Mouse (Mus musculus) lung, postnatal 0 days (tissue): ENCODE results near the gene Gm17490. TPM values are rescaled to one million over a fixed set of nuclear protein-coding genes. Genes with fewer than 3 reads are reported as not detected.

Source experiments
- ATAC-seq: fragments of 200-750 bp; cut with Nextera tagmentation; 2 replicates; pipeline ENCODE4 v1.8.0; 2017; ENCODE audit warnings: moderate library complexity
- DNase-seq: peaks from one replicate; pipeline ENCODE4 v3.0.0-alpha.2; 2016; ENCODE audit warnings: low spot score
- H3K27ac ChIP-seq: fragments of 300-500 bp; sonication (generic); 2 replicates; pipeline ENCODE4 v1.5.1; 2014; ENCODE audit warnings: antibody characterized with exemption, mild to moderate bottlenecking, low read length, mixed read lengths
- H3K27me3 ChIP-seq: fragments of 300-500 bp; sonication (generic); replicated peaks from 2 replicates; pipeline ENCODE4 v1.6.1; 2014; ENCODE audit warnings: low read length, mixed read lengths; ENCODE audit not compliant: insufficient read depth
- H3K36me3 ChIP-seq: fragments of 300-500 bp; sonication (generic); 2 replicates; pipeline ENCODE4 v1.6.1; 2014; ENCODE audit warnings: low read length, mixed read lengths; ENCODE audit not compliant: insufficient read depth
- H3K4me1 ChIP-seq: fragments of 300-500 bp; sonication (generic); 2 replicates; pipeline ENCODE4 v1.6.1; 2014; ENCODE audit warnings: antibody characterized with exemption, low read depth, low read length, mixed read lengths; ENCODE audit not compliant: insufficient read depth
- H3K4me2 ChIP-seq: fragments of 300-500 bp; sonication (generic); replicated peaks from 2 replicates; pipeline ENCODE4 v1.6.1; 2014; ENCODE audit warnings: low read depth, mild to moderate bottlenecking, low read length, moderate library complexity, mixed read lengths
- H3K4me3 ChIP-seq: fragments of 300-500 bp; sonication (generic); 2 replicates; pipeline ENCODE4 v1.5.1; 2014; ENCODE audit warnings: low read depth, low read length
- H3K9ac ChIP-seq: fragments of 300-500 bp; sonication (generic); replicated peaks from 2 replicates; pipeline ENCODE4 v1.6.1; 2014; ENCODE audit warnings: low read depth, mild to moderate bottlenecking
- H3K9me3 ChIP-seq: fragments of 300-500 bp; sonication (generic); 2 replicates; pipeline ENCODE4 v1.6.1; 2016; ENCODE audit warnings: low read length, mixed read lengths
- CTCF ChIP-seq: IDR thresholded peaks from 2 replicates; pipeline ENCODE4 v1.5.1; 2016; ENCODE audit warnings: antibody characterized with exemption, mild to moderate bottlenecking
- EP300 ChIP-seq: IDR thresholded peaks from 2 replicates; pipeline ENCODE4 v1.6.1; 2016; ENCODE audit warnings: antibody characterized with exemption, mild to moderate bottlenecking, control low read depth
- WGBS: fragments of 180-500 bp; shearing (Covaris S2); extraction: QIAGEN DNeasy Blood & Tissue Kit; methylation state at CpG from one replicate; pipeline ENCODE4 v1.1.7; 2014; 5-methylcytosine and 5-hydroxymethylcytosine counted together
- polyA plus RNA-seq: library from polyadenylated mRNA; unstranded; fragments of >200 nt; fragmentation: Nextera tagmentation; extraction: Ambion mirVana; gene quantifications from 2 replicates; pipeline ENCODE4 v1.2.1, GENCODE M21; 2015

Gene Gm17490
- polyA plus RNA-seq, 1 experiment from 2014 or later: not detected

DNA sequence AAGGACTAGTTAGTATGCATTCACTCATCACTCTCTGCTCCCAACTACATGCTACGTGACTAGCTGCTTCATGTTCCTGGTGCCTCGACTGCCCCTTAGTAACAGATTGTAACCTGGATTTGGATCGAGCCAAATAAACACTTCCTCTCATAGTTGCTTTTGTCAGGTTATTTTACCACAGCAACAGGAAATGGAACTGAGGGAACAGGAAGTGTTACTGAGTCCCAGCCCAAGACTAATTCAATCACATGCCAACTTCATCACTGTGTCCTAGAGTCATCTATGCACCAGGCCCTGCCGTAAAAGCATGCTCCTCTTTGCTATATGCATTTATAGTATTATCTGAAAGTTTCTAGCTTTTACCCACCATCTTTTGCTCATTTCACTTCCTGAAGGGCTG lies 38.1 kb downstream of the Gm17490 start:
- 75% methylated on average over 4 of the region's 4 CpGs for WGBS
- ATAC-seq: no peak
- Histone ChIP-seq H3K27ac (no peak overlapping the region), H3K9ac (no peak overlapping the region), H3K36me3 (peaks cover 51% of the 10 kb centered on the region), H3K9me3 (no peaks in the 10 kb centered on the region), H3K4me1 (no peaks in the 10 kb centered on the region), H3K27me3 (no peaks in the 10 kb centered on the region), H3K4me3 (no peak overlapping the region), H3K4me2 (no peak overlapping the region)
- TF ChIP-seq CTCF (no peak), EP300 (no peak)
- DNase-seq: no peak

- WGBS: 89% methylated on average over 4 of the region's 4 CpGs
- DNase-seq (no peak), ATAC-seq (no peak)
- Histone ChIP-seq H3K27me3 (no peaks in the 10 kb centered on the region), H3K4me2 (no peak overlapping the region), H3K9me3 (no peaks in the 10 kb centered on the region), H3K4me3 (no peak overlapping the region), H3K27ac (no peak overlapping the region), H3K4me1 (no peaks in the 10 kb centered on the region), H3K9ac (no peak overlapping the region), H3K36me3 (0 out of 2 replicates have a peak, but pooled peaks cover 5% of the 10 kb centered on the region)
- TF ChIP-seq CTCF: no peak
- no peak for TF ChIP-seq EP300
Observed at GRCm38 (mm10) chr2:11579399-11579798, 46.7 kb downstream of the Gm17490 start.

DNA sequence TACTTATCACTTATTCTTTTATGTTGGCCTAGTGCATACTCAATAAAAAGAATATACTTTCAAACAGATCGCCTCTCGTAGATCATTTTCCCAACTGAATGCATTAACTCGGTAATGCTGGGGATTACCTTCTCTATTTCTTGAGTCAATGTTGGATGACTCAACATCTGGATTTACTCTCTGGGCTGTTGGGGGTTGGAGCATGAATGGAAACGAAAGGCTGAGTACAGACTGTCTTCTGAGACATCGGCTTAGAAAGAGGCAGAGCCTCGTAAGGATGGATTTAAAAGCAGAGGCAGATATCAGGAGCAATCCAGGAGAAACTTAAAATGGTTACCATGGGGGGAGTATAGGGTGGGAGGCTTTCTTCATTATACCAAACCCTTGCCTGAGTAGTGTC lies 47.9 kb downstream of the Gm17490 start:
- Histone ChIP-seq H3K27me3 (no peaks in the 10 kb centered on the region), H3K4me1 (no peaks in the 10 kb centered on the region), H3K36me3 (0 out of 2 replicates have a peak, but pooled peaks cover 4% of the 10 kb centered on the region), H3K27ac (no peak overlapping the region), H3K9me3 (no peaks in the 10 kb centered on the region), H3K9ac (no peak overlapping the region), H3K4me3 (no peak overlapping the region), H3K4me2 (no peak overlapping the region)
- 89% methylated on average over 6 of the region's 6 CpGs for WGBS
- TF ChIP-seq EP300: no peak
- TF ChIP-seq CTCF: no peak
- ATAC-seq: no peak
- no peak for DNase-seq

Other genes with a start within 250 kb of the Gm17490 start
- gene Pfkfb3, start 72.2 kb downstream of the Gm17490 start, polyA plus RNA-seq: 17.7 and 18.3 TPM in 2 replicates
- gene Rbm17, start 22.1 kb downstream of the Gm17490 start, polyA plus RNA-seq: 72.6 and 73.1 TPM in 2 replicates
- 0.04 TPM in 1 of 2 replicates, not detected in the other for gene Il2ra, start 16.5 kb upstream of the Gm17490 start, polyA plus RNA-seq
- gene Il15ra, start 79.0 kb upstream of the Gm17490 start, polyA plus RNA-seq: 4.3 and 6.7 TPM in 2 replicates
- 65.0 and 70.4 TPM in 2 replicates for gene Fbh1, start 151.3 kb upstream of the Gm17490 start, polyA plus RNA-seq
- gene Ankrd16, start 151.6 kb upstream of the Gm17490 start, polyA plus RNA-seq: 25.4 and 30.3 TPM in 2 replicates